Mouse (Mus musculus) cortical plate, adult 2 months (tissue): ENCODE measurements at regions not wholly inside any gene's neighbourhood (a gene's known extent, or its start where the extent isn't known, plus 50 kb on each side); places are given as distances from the start of the nearest gene placed in this dataset.

ENCODE experiments used
- CTCF ChIP-seq: fragments of 200-500 bp; IDR thresholded peaks from 2 replicates; pipeline ENCODE4 v1.5.1; 2011; ENCODE audit warnings: mild to moderate bottlenecking, control low read depth, low read length; ENCODE audit not compliant: insufficient read depth; ENCODE audit errors: extremely low read depth
- POLR2A ChIP-seq: fragments of 200-500 bp; IDR thresholded peaks from 2 replicates; pipeline ENCODE4 v1.6.1; 2011; ENCODE audit warnings: mild to moderate bottlenecking, low read length, control low read depth; ENCODE audit not compliant: insufficient read depth; ENCODE audit errors: extremely low read depth

DNA sequence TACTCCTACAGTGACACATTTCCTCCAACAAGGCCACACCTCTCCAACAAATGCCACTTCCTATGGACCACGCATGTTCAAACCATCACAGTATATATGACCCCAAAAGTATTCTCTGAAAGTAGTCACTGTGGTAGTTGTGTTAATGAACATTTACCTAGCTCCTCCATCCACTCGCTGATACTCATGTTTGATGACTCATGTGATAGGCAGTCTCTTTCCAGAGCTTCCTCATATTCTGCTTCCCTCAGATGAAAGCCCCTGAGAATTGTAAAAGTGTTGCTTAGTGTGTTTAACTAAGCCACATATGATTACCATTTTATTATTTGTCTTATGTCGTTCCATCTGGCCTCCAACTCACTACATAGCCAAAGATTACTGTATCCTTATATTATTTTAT lies 52.9 kb upstream of the Chd1 start:
- TF ChIP-seq CTCF (no peak), POLR2A (no peak)
